Mouse (Mus musculus): Measurements from ENCODE around the gene Ms4a4c.
"Not testable (repeated sequence)": the region's sequence is repeated elsewhere in the genome, so short reads cannot be mapped to it uniquely, and the experiment has no call there.

Gene Ms4a4c

GRCm38 (mm10) chr19:11404527-11404926, at the start of gene Ms4a4c:
Gene Ms4a4c, plus strand, starts transcription at chr19:11404770.
- DNase-seq (ENCODE audit: low read depth in 1 of 2, low spot score in 2 of 2): no peak

GRCm38 (mm10) chr19:11355730-11356129, 48.8 kb upstream of the Ms4a4c start:
- no peak for DNase-seq (ENCODE audit: low read depth in 1 of 2, low spot score in 2 of 2)

- DNase-seq (ENCODE audit: low read depth in 1 of 2, low spot score in 2 of 2): no peak
Observed at GRCm38 (mm10) chr19:11360106-11360505, 44.5 kb upstream of the Ms4a4c start.

- DNase-seq (ENCODE audit: low read depth in 1 of 2, low spot score in 2 of 2): no peak
Observed at GRCm38 (mm10) chr19:11362002-11362401, 42.6 kb upstream of the Ms4a4c start.

GRCm38 (mm10) chr19:11368310-11368709, 36.3 kb upstream of the Ms4a4c start:
- no peak for DNase-seq (ENCODE audit: low read depth in 1 of 2, low spot score in 2 of 2)

GRCm38 (mm10) chr19:11371181-11371580, 33.4 kb upstream of the Ms4a4c start:
- no peak for DNase-seq (ENCODE audit: low read depth in 1 of 2, low spot score in 2 of 2)

- no peak for DNase-seq (ENCODE audit: low read depth in 1 of 2, low spot score in 2 of 2)
Observed at GRCm38 (mm10) chr19:11375273-11375672, 29.3 kb upstream of the Ms4a4c start, which contains the start of gene Ms4a4a. Gene Ms4a4a, plus strand, starts transcription at chr19:11375523.

- DNase-seq (ENCODE audit: low read depth in 1 of 2, low spot score in 2 of 2): no peak
Observed at GRCm38 (mm10) chr19:11376399-11376798, 28.2 kb upstream of the Ms4a4c start.

GRCm38 (mm10) chr19:11387109-11387508, 17.5 kb upstream of the Ms4a4c start:
- DNase-seq (ENCODE audit: low read depth in 1 of 2, low spot score in 2 of 2): no peak

GRCm38 (mm10) chr19:11387685-11388084, 16.9 kb upstream of the Ms4a4c start:
- no peak for DNase-seq (ENCODE audit: low read depth in 1 of 2, low spot score in 2 of 2)

GRCm38 (mm10) chr19:11388949-11389348, 15.6 kb upstream of the Ms4a4c start:
- DNase-seq (ENCODE audit: low read depth in 1 of 2, low spot score in 2 of 2): no peak

GRCm38 (mm10) chr19:11395769-11396168, 8.8 kb upstream of the Ms4a4c start:
- DNase-seq (ENCODE audit: low read depth in 1 of 2, low spot score in 2 of 2): no peak

GRCm38 (mm10) chr19:11407428-11407827, 2.9 kb downstream of the Ms4a4c start:
- DNase-seq (ENCODE audit: low read depth in 1 of 2, low spot score in 2 of 2): no peak

GRCm38 (mm10) chr19:11408591-11408990, 4.0 kb downstream of the Ms4a4c start:
- DNase-seq (ENCODE audit: low read depth in 1 of 2, low spot score in 2 of 2): no peak

GRCm38 (mm10) chr19:11411640-11412039, 7.1 kb downstream of the Ms4a4c start:
- no peak for DNase-seq (ENCODE audit: low read depth in 1 of 2, low spot score in 2 of 2)

GRCm38 (mm10) chr19:11414084-11414483, 9.5 kb downstream of the Ms4a4c start:
- no peak for DNase-seq (ENCODE audit: low read depth in 1 of 2, low spot score in 2 of 2)

- no peak for DNase-seq (ENCODE audit: low read depth in 1 of 2, low spot score in 2 of 2)
Observed at GRCm38 (mm10) chr19:11415581-11415980, 11.0 kb downstream of the Ms4a4c start.

GRCm38 (mm10) chr19:11418865-11419264, 14.3 kb downstream of the Ms4a4c start:
- DNase-seq (ENCODE audit: low read depth in 1 of 2, low spot score in 2 of 2): not testable (repeated sequence)

GRCm38 (mm10) chr19:11431209-11431608, 26.6 kb downstream of the Ms4a4c start:
- DNase-seq (ENCODE audit: low read depth in 1 of 2, low spot score in 2 of 2): peak in 1 of 2 experiments; percentile 33

GRCm38 (mm10) chr19:11435058-11435834, 30.7 kb downstream of the Ms4a4c start:
- no peak for DNase-seq (ENCODE audit: low read depth in 1 of 2, low spot score in 2 of 2)

GRCm38 (mm10) chr19:11443338-11443737, 38.8 kb downstream of the Ms4a4c start, which contains the start of gene Ms4a4b:
Gene Ms4a4b, plus strand, starts transcription at chr19:11443553.
- no peak for DNase-seq (ENCODE audit: low read depth in 1 of 2, low spot score in 2 of 2)

GRCm38 (mm10) chr19:11443964-11444363, 39.4 kb downstream of the Ms4a4c start:
- no peak for DNase-seq (ENCODE audit: low read depth in 1 of 2, low spot score in 2 of 2)

GRCm38 (mm10) chr19:11447238-11447637, 42.7 kb downstream of the Ms4a4c start:
- no peak for DNase-seq (ENCODE audit: low read depth in 1 of 2, low spot score in 2 of 2)
